Comparison of ENCODE assay signal across 17 mouse cellular contexts in the genomic region with DNA sequence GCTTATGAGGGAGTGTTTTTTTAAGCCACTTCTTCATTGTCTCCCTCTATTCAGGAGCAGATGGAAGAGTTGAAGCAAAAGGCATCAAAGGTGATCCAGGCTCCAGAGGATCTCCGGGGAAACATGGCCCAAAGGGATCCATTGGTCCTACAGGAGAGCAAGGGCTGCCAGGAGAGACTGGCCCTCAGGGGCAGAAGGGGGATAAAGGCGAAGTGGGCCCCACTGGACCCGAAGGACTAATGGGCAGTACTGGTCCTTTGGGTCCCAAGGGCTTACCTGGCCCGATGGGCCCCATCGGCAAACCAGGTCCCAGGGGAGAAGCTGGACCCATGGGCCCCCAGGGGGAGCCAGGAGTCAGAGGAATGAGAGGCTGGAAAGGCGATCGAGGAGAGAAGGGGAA. TPM values are rescaled to one million over a fixed set of nuclear protein-coding genes. Genes with fewer than 3 reads are reported as not detected.
"Had no signal": no experiment of that assay in that cellular context is flagged by ENCODE, and none has a peak within 500 bp of the region (broad histone marks: within the 10 kb centered on the region; RNA-seq: fewer than 3 reads in every experiment).

No protein-coding gene starts in this region.

- H3K27me3 ChIP-seq: neural tube, embryonic 13.5 days; neural tube, embryonic 15.5 days; stomach, embryonic 15.5 days had no signal

- H3K4me3 ChIP-seq: neural tube, embryonic 13.5 days; neural tube, embryonic 15.5 days; stomach, embryonic 15.5 days had no signal

- H3K4me2 ChIP-seq: neural tube, embryonic 13.5 days; neural tube, embryonic 15.5 days; stomach, embryonic 15.5 days had no signal

- H3K9ac ChIP-seq: neural tube, embryonic 13.5 days; neural tube, embryonic 15.5 days; stomach, embryonic 15.5 days had no signal

- H3K27ac ChIP-seq: neural tube, embryonic 13.5 days; neural tube, embryonic 15.5 days; stomach, embryonic 15.5 days; stomach, postnatal 0 days had no signal

- H3K4me1 ChIP-seq: neural tube, embryonic 13.5 days; neural tube, embryonic 15.5 days; stomach, embryonic 15.5 days had no signal

- H3K36me3 ChIP-seq: neural tube, embryonic 13.5 days; neural tube, embryonic 15.5 days; stomach, embryonic 15.5 days had no signal

- DNase-seq: retina, postnatal 1 day; right cerebral cortex, adult 18-20 months; right cerebral cortex, postnatal 14 days; right cerebral cortex, postnatal 25 days; right cerebral cortex, postnatal 4 days; spleen, adult 18-20 months; thymus, adult 18-20 months; thymus, adult 2 months; thymus, postnatal 14 days; thymus, postnatal 25 days; thymus, postnatal 36 days; thymus, postnatal 4 days had no signal

- H3K9me3 ChIP-seq: neural tube, embryonic 13.5 days; neural tube, embryonic 15.5 days; stomach, embryonic 15.5 days had no signal

RNA-seq across cellular contexts. Expression of a gene that starts 11.3 kb away (rescaled TPM):
- polyA plus RNA-seq: neural tube, embryonic 14.5 days had no signal
